Mouse (Mus musculus): ENCODE results near the gene Ascl5. TPM values are rescaled to one million over a fixed set of nuclear protein-coding genes. Genes with fewer than 3 reads are reported as not detected.

Gene Ascl5
- polyA plus RNA-seq, 1 experiment from 2014 or later = 0.39 TPM

GRCm38 (mm10) chr1:136052547-136052946 is 1.9 kb downstream of the Ascl5 start, which contains the start of gene Cacna1s:
Gene Cacna1s, plus strand, starts transcription at chr1:136052750.
- Histone ChIP-seq H3K9ac (no peak within 1 kb of the TSS), H3K36me3 (no peaks in the 10 kb centered on the region), H3K4me3 (no peak within 1 kb of the TSS), H3K4me2 (peak within 1 kb of the TSS; percentile 69; the same call in 1 of the 2 replicates), H3K27me3 (peaks cover 31% of the 10 kb centered on the region), H3K9me3 (no peaks in the 10 kb centered on the region), H3K4me1 (replicated peaks) (peaks cover 28% of the 10 kb centered on the region), H3K27ac (replicated peaks) (no peak within 1 kb of the TSS)
- 47% methylated on average over 11 of the region's 11 CpGs for WGBS
- no peak for ATAC-seq (ENCODE audit: low FRiP score, low read depth)

- WGBS = 40% methylated on average over 3 of the region's 3 CpGs
- ATAC-seq (ENCODE audit: low FRiP score, low read depth) = peak; percentile 43; the same call in 1 of the 2 replicates
- H3K9me3 ChIP-seq = no peaks in the 10 kb centered on the region
- H3K9ac ChIP-seq = no peak overlapping the region
- H3K4me1 ChIP-seq (replicated peaks) = peaks cover 23% of the 10 kb centered on the region
- H3K27ac ChIP-seq (replicated peaks) = no peak overlapping the region
- no peak overlapping the region for H3K4me2 ChIP-seq
- no peak overlapping the region for H3K4me3 ChIP-seq
- no peaks in the 10 kb centered on the region for H3K36me3 ChIP-seq
- peaks cover 6% of the 10 kb centered on the region for H3K27me3 ChIP-seq
Measured at GRCm38 (mm10) chr1:136055771-136056170, 5.2 kb downstream of the Ascl5 start.

GRCm38 (mm10) chr1:136058594-136058993 is 8.0 kb downstream of the Ascl5 start:
- no peak overlapping the region for H3K9ac ChIP-seq
- ATAC-seq (ENCODE audit: low FRiP score, low read depth) = no peak
- no peak overlapping the region for H3K4me2 ChIP-seq
- peaks cover 23% of the 10 kb centered on the region for H3K4me1 ChIP-seq (replicated peaks)
- H3K27ac ChIP-seq (replicated peaks) = no peak overlapping the region
- H3K4me3 ChIP-seq = no peak overlapping the region
- H3K36me3 ChIP-seq = no peaks in the 10 kb centered on the region
- WGBS = 57% methylated on average over 3 of the region's 3 CpGs
- no peaks in the 10 kb centered on the region for H3K9me3 ChIP-seq
- no peaks in the 10 kb centered on the region for H3K27me3 ChIP-seq

- no peaks in the 10 kb centered on the region for H3K9me3 ChIP-seq
- peaks cover 17% of the 10 kb centered on the region for H3K4me1 ChIP-seq (replicated peaks)
- no peaks in the 10 kb centered on the region for H3K36me3 ChIP-seq
- H3K27me3 ChIP-seq = no peaks in the 10 kb centered on the region
- no peak overlapping the region for H3K4me2 ChIP-seq
- 0 out of 2 replicates have a peak overlapping the region, but pooled peaks have one; percentile 12 for H3K27ac ChIP-seq (replicated peaks)
- no peak overlapping the region for H3K9ac ChIP-seq
- ATAC-seq (ENCODE audit: low FRiP score, low read depth) = peak; percentile 33; the same call in 1 of the 2 replicates
- H3K4me3 ChIP-seq = no peak overlapping the region
- WGBS = 46% methylated on average over 9 of the region's 9 CpGs
Measured at GRCm38 (mm10) chr1:136061041-136061789, 10.6 kb downstream of the Ascl5 start.

GRCm38 (mm10) chr1:136061790-136062141 is 11.2 kb downstream of the Ascl5 start:
- 68% methylated on average over 7 of the region's 7 CpGs for WGBS

GRCm38 (mm10) chr1:136063991-136064390 is 13.4 kb downstream of the Ascl5 start:
- WGBS = 70% methylated on average over 5 of the region's 5 CpGs
- Histone ChIP-seq H3K9me3 (no peaks in the 10 kb centered on the region), H3K9ac (no peak overlapping the region), H3K36me3 (no peaks in the 10 kb centered on the region), H3K4me3 (no peak overlapping the region), H3K27ac (replicated peaks) (no peak overlapping the region), H3K4me2 (no peak overlapping the region), H3K4me1 (replicated peaks) (peaks cover 6% of the 10 kb centered on the region; the same call in 1 of the 2 replicates), H3K27me3 (no peaks in the 10 kb centered on the region)
- ATAC-seq (ENCODE audit: low FRiP score, low read depth) = no peak

More at GRCm38 (mm10) chr1:136061790-136062141, 11.2 kb downstream of the Ascl5 start:
- Histone ChIP-seq H3K36me3 (no peaks in the 10 kb centered on the region), H3K9me3 (no peaks in the 10 kb centered on the region), H3K27me3 (no peaks in the 10 kb centered on the region), H3K4me3 (no peak overlapping the region), H3K27ac (replicated peaks) (0 out of 2 replicates have a peak overlapping the region, but pooled peaks have one; percentile 12), H3K9ac (no peak overlapping the region), H3K4me2 (no peak overlapping the region), H3K4me1 (replicated peaks) (peaks cover 11% of the 10 kb centered on the region; the same call in 1 of the 2 replicates)
- ATAC-seq (ENCODE audit: low FRiP score, low read depth) = peak; percentile 66; the same call in 1 of the 2 replicates

- Histone ChIP-seq H3K36me3 (no peaks in the 10 kb centered on the region), H3K9me3 (no peaks in the 10 kb centered on the region), H3K27ac (replicated peaks) (no peak overlapping the region), H3K4me2 (no peak overlapping the region), H3K4me3 (no peak overlapping the region), H3K4me1 (replicated peaks) (0 out of 2 replicates have a peak, but pooled peaks cover under 1% of the 10 kb centered on the region), H3K27me3 (no peaks in the 10 kb centered on the region), H3K9ac (no peak overlapping the region)
- ATAC-seq (ENCODE audit: low FRiP score, low read depth) = no peak
- 75% methylated on average over 1 of the region's 1 CpGs for WGBS
Measured at GRCm38 (mm10) chr1:136066621-136067020, 16.0 kb downstream of the Ascl5 start.

GRCm38 (mm10) chr1:136067579-136067978 is 17.0 kb downstream of the Ascl5 start:
- ATAC-seq (ENCODE audit: low FRiP score, low read depth) = no peak
- Histone ChIP-seq H3K4me2 (no peak overlapping the region), H3K9me3 (no peaks in the 10 kb centered on the region), H3K27ac (replicated peaks) (no peak overlapping the region), H3K9ac (no peak overlapping the region), H3K4me3 (no peak overlapping the region), H3K4me1 (replicated peaks) (no peaks in the 10 kb centered on the region), H3K27me3 (no peaks in the 10 kb centered on the region), H3K36me3 (no peaks in the 10 kb centered on the region)
- WGBS = 78% methylated on average over 3 of the region's 3 CpGs

- Histone ChIP-seq H3K9ac (no peak overlapping the region), H3K27me3 (0 out of 2 replicates have a peak, but pooled peaks cover 2% of the 10 kb centered on the region), H3K36me3 (no peaks in the 10 kb centered on the region), H3K9me3 (no peaks in the 10 kb centered on the region), H3K4me2 (no peak overlapping the region), H3K4me3 (no peak overlapping the region), H3K27ac (replicated peaks) (no peak overlapping the region), H3K4me1 (replicated peaks) (no peaks in the 10 kb centered on the region)
- WGBS = 8% methylated on average over 3 of the region's 3 CpGs
- ATAC-seq (ENCODE audit: low FRiP score, low read depth) = no peak
Measured at GRCm38 (mm10) chr1:136076086-136076485, 25.5 kb downstream of the Ascl5 start.

GRCm38 (mm10) chr1:136077656-136078055 is 27.1 kb downstream of the Ascl5 start:
- Histone ChIP-seq H3K4me3 (no peak overlapping the region), H3K27me3 (0 out of 2 replicates have a peak, but pooled peaks cover 2% of the 10 kb centered on the region), H3K4me2 (no peak overlapping the region), H3K9ac (no peak overlapping the region), H3K27ac (replicated peaks) (no peak overlapping the region), H3K36me3 (no peaks in the 10 kb centered on the region), H3K4me1 (replicated peaks) (no peaks in the 10 kb centered on the region), H3K9me3 (no peaks in the 10 kb centered on the region)
- ATAC-seq (ENCODE audit: low FRiP score, low read depth) = no peak
- WGBS = 67% methylated on average over 4 of the region's 4 CpGs

GRCm38 (mm10) chr1:136081161-136081560 is 30.6 kb downstream of the Ascl5 start:
- no peak overlapping the region for H3K9ac ChIP-seq
- H3K27me3 ChIP-seq = no peaks in the 10 kb centered on the region
- H3K4me1 ChIP-seq (replicated peaks) = no peaks in the 10 kb centered on the region
- H3K9me3 ChIP-seq = no peaks in the 10 kb centered on the region
- no peaks in the 10 kb centered on the region for H3K36me3 ChIP-seq
- H3K4me2 ChIP-seq = no peak overlapping the region
- H3K27ac ChIP-seq (replicated peaks) = no peak overlapping the region
- no peak for ATAC-seq (ENCODE audit: low FRiP score, low read depth)
- 84% methylated on average over 1 of the region's 1 CpGs for WGBS
- H3K4me3 ChIP-seq = no peak overlapping the region

- Histone ChIP-seq H3K27ac (replicated peaks) (no peak overlapping the region), H3K27me3 (no peaks in the 10 kb centered on the region), H3K4me1 (replicated peaks) (0 out of 2 replicates have a peak, but pooled peaks cover 4% of the 10 kb centered on the region), H3K9me3 (no peaks in the 10 kb centered on the region), H3K36me3 (no peaks in the 10 kb centered on the region), H3K4me2 (no peak overlapping the region), H3K9ac (no peak overlapping the region), H3K4me3 (no peak overlapping the region)
- WGBS = 92% methylated on average over 3 of the region's 3 CpGs
- ATAC-seq (ENCODE audit: low FRiP score, low read depth) = no peak
Measured at GRCm38 (mm10) chr1:136085988-136086685, 35.5 kb downstream of the Ascl5 start.

Data from hindbrain, embryonic 15.5 days (tissue).